In genomic region chr9:67213275-67213674, GRCm38 (mm10) we compare ENCODE assay signal across 8 mouse cellular contexts.
DNase-seq lines count a peak whose midpoint lies in the region; ATAC-seq and TF ChIP-seq lines count a peak whose summit lies in the region.

No protein-coding gene starts in this region.

- no peaks in the 10 kb centered on the region for H3K4me1 ChIP-seq in thymus, adult 2 months (replicated peaks; ENCODE audit: control insufficient read depth, insufficient read depth, low read length)
- H3K4me1 ChIP-seq in cortical plate, adult 2 months (ENCODE audit: control insufficient read depth, insufficient read depth, low read length): no peaks in the 10 kb centered on the region
- no peaks in the 10 kb centered on the region for H3K4me1 ChIP-seq in heart, adult 2 months (ENCODE audit: control insufficient read depth, insufficient read depth, low read length)
- no peaks in the 10 kb centered on the region for H3K4me1 ChIP-seq in kidney, postnatal 0 days (replicated peaks; ENCODE audit: insufficient read depth, low read length)
- H3K4me1 ChIP-seq in liver, adult 2 months (ENCODE audit: control insufficient read depth, insufficient read depth, low read length): no peaks in the 10 kb centered on the region; the same call in 1 of the 2 replicates

- H3K36me3 ChIP-seq in thymus, adult 2 months (ENCODE audit: control insufficient read depth, insufficient read depth, low read length): no peaks in the 10 kb centered on the region
- no peaks in the 10 kb centered on the region for H3K36me3 ChIP-seq in heart, adult 2 months (ENCODE audit: control insufficient read depth, insufficient read depth, low read length)
- H3K36me3 ChIP-seq in kidney, postnatal 0 days (ENCODE audit: insufficient read depth, low read length): no peaks in the 10 kb centered on the region
- H3K36me3 ChIP-seq in liver, adult 2 months (ENCODE audit: control insufficient read depth, insufficient read depth, low read length): no peaks in the 10 kb centered on the region

- 79% methylated on average over 6 of the region's 6 CpGs for WGBS in thymus, adult 2 months
- WGBS in heart, adult 2 months: 61% methylated on average over 6 of the region's 6 CpGs
- 50% methylated on average over 6 of the region's 6 CpGs for WGBS in kidney, postnatal 0 days
- WGBS in liver, adult 2 months: 63% methylated on average over 6 of the region's 6 CpGs

- H3K27me3 ChIP-seq in thymus, adult 2 months (ENCODE audit: control insufficient read depth, insufficient read depth, low read length): no peaks in the 10 kb centered on the region
- no peaks in the 10 kb centered on the region for H3K27me3 ChIP-seq in heart, adult 2 months (ENCODE audit: control insufficient read depth, insufficient read depth, low read length)
- H3K27me3 ChIP-seq in kidney, postnatal 0 days (ENCODE audit: insufficient read depth, low read length): no peaks in the 10 kb centered on the region
- H3K27me3 ChIP-seq in liver, adult 2 months (ENCODE audit: control insufficient read depth, insufficient read depth, low read length): no peaks in the 10 kb centered on the region

- TF ChIP-seq POLR2A in thymus, adult 2 months (IDR thresholded peaks at IDR 0.05; ENCODE audit: control insufficient read depth, extremely low read depth, insufficient read depth, low read length, poor library complexity): no peak
- TF ChIP-seq POLR2A in cortical plate, adult 2 months (IDR thresholded peaks at IDR 0.05; ENCODE audit: extremely low read depth, insufficient read depth, low read length): no peak
- no peak for TF ChIP-seq POLR2A in heart, adult 2 months (IDR thresholded peaks at IDR 0.05; ENCODE audit: insufficient read depth, low read depth, low read length)
- TF ChIP-seq POLR2A in liver, adult 2 months (IDR thresholded peaks at IDR 0.05; ENCODE audit: extremely low read depth, insufficient read depth, low read length): no peak

- no peak overlapping the region for H3K9ac ChIP-seq in heart, adult 2 months (ENCODE audit: low read depth, low read length)
- H3K9ac ChIP-seq in kidney, postnatal 0 days (ENCODE audit: low read depth, low read length): no peak overlapping the region
- no peak overlapping the region for H3K9ac ChIP-seq in liver, adult 2 months (ENCODE audit: low read depth, low read length)

- peak; percentile 83; the same call in 1 of the 2 replicates for ATAC-seq in kidney, postnatal 0 days (replicated peaks; ENCODE audit: low FRiP score, low read depth)

- no peak overlapping the region for H3K4me3 ChIP-seq in thymus, adult 2 months (ENCODE audit: control insufficient read depth, insufficient read depth, low read length)
- no peak overlapping the region for H3K4me3 ChIP-seq in cortical plate, adult 2 months (ENCODE audit: insufficient read depth, low read length)
- no peak overlapping the region for H3K4me3 ChIP-seq in heart, adult 2 months
- H3K4me3 ChIP-seq in kidney, postnatal 0 days (replicated peaks; ENCODE audit: low read depth, low read length): no peak overlapping the region
- no peak overlapping the region for H3K4me3 ChIP-seq in liver, adult 2 months (ENCODE audit: insufficient read depth, low read depth, low read length)

- no peaks in the 10 kb centered on the region for H3K79me2 ChIP-seq in heart, adult 2 months (replicated peaks; ENCODE audit: control insufficient read depth, insufficient read depth, low read length)
- no peaks in the 10 kb centered on the region for H3K79me2 ChIP-seq in liver, adult 2 months (ENCODE audit: control insufficient read depth, insufficient read depth, low read length)

- peak; percentile 80; the same call in 1 of the 2 replicates for TF ChIP-seq EP300 in heart, adult 2 months (IDR thresholded peaks at IDR 0.05; ENCODE audit: insufficient read depth, low read depth, low read length)

- H3K27ac ChIP-seq in thymus, adult 2 months (ENCODE audit: control insufficient read depth, insufficient read depth, low read length): no peak overlapping the region
- H3K27ac ChIP-seq in cortical plate, adult 2 months (ENCODE audit: insufficient read depth, low read length): no peak overlapping the region
- H3K27ac ChIP-seq in heart, adult 2 months: no peak overlapping the region
- no peak overlapping the region for H3K27ac ChIP-seq in kidney, postnatal 0 days
- H3K27ac ChIP-seq in liver, adult 2 months (replicated peaks; ENCODE audit: insufficient read depth, low read depth, low read length): no peak overlapping the region

- intact Hi-C loops in heart, adult 2 months (cut with DNase I): loop anchor here (1.0 to 5.0 kb wide), 3 partner anchors 56 to 212 kb away; no protein-coding TSS in a partner anchor

- peak overlapping the region; percentile 41 for H3K4me2 ChIP-seq in kidney, postnatal 0 days (ENCODE audit: low read length)

- no peaks in the 10 kb centered on the region for H3K9me3 ChIP-seq in kidney, postnatal 0 days (replicated peaks; ENCODE audit: low read length)

- no peak for TF ChIP-seq CTCF in thymus, adult 2 months (IDR thresholded peaks at IDR 0.05; ENCODE audit: borderline replicate concordance, control insufficient read depth, extremely low read depth, insufficient read depth, low read length, poor library complexity)
- TF ChIP-seq CTCF in cortical plate, adult 2 months (IDR thresholded peaks at IDR 0.05; ENCODE audit: extremely low read depth, insufficient read depth, low read length): peak; percentile 89
- peak; percentile 88 for TF ChIP-seq CTCF in heart, adult 2 months (IDR thresholded peaks at IDR 0.05)
- peak; percentile 88 for TF ChIP-seq CTCF in kidney, postnatal 0 days (IDR thresholded peaks at IDR 0.05; ENCODE audit: low read depth)
- peak; percentile 75 for TF ChIP-seq CTCF in liver, adult 2 months (IDR thresholded peaks at IDR 0.05; ENCODE audit: low read depth, low read length)

- peak; percentile 6 for DNase-seq in thymus, adult 2 months
- no peak for DNase-seq in thymus, adult 18-20 months
- DNase-seq in heart, adult 2 months: peak; percentile 72 to 79
- DNase-seq in kidney, postnatal 0 days (ENCODE audit: low spot score): peak; percentile 92
- peak; percentile 23 for DNase-seq in liver, adult 2 months (ENCODE audit: extremely low read depth, low read depth, low spot score)
- DNase-seq in right cerebral cortex, adult 18-20 months: peak; percentile 65
- no peak for DNase-seq in spleen, adult 12 weeks (ENCODE audit: low spot score)

Comparison
In these comparisons a context has a peak if more than half of its experiments do, and no peak if none do; other contexts are left out.
1. DNase-seq: peak in thymus, adult 2 months (single experiment), heart, adult 2 months (2 of 2), kidney, postnatal 0 days (single experiment), liver, adult 2 months (single experiment) and right cerebral cortex, adult 18-20 months (single experiment); none in thymus, adult 18-20 months (0 of 2) and spleen, adult 12 weeks (single experiment).